In genomic region chr13:76409296-76409695, GRCm38 (mm10) we compare ENCODE assay signal across 23 mouse cellular contexts. TPM values are rescaled to one million over a fixed set of nuclear protein-coding genes. Genes with fewer than 3 reads are reported as not detected.
A peak's percentile ranks its signal among the peaks of the same experiment; 100 is the strongest.
DNase-seq lines count a peak whose midpoint lies in the region; ATAC-seq and TF ChIP-seq lines count a peak whose summit lies in the region.
"Had no signal": no experiment of that assay in that cellular context is flagged by ENCODE, and none has a peak within 500 bp of the region (broad histone marks: within the 10 kb centered on the region; RNA-seq: fewer than 3 reads in every experiment).

No protein-coding gene starts in this region.

- peak; percentile 22 for DNase-seq in liver
- no peak for DNase-seq in liver, postnatal 0 days
- DNase-seq in liver, embryonic 13.5 days: no peak
- no peak for DNase-seq in frontal cortex, postnatal 10 days (ENCODE audit: low spot score in 2 of 2)
- DNase-seq in forebrain, embryonic 14.5 days (ENCODE audit: low spot score): no peak
- no peak for DNase-seq in yolk sac, embryonic 10.5 days (ENCODE audit: low spot score)
- DNase-seq: adrenal gland, postnatal 10 days; cerebellum, adult 11 months; cerebellum, adult 9-11 months; cerebellum, postnatal 36 days; embryo, embryonic 11 days; gastrocnemius, adult 2 months; gastrocnemius, postnatal 25 days; heart, adult 11 months; heart, postnatal 4 days had no signal

- TF ChIP-seq CTCF in liver, postnatal 0 days (IDR thresholded peaks at IDR 0.05; ENCODE audit: low read depth): no peak

- 16% methylated on average over 2 of the region's 2 CpGs for whole genome bisulfite sequencing in liver, postnatal 0 days (ENCODE audit: insufficient replicate concordance)
- 14% methylated on average over 2 of the region's 2 CpGs for WGBS in liver, embryonic 13.5 days (ENCODE audit: insufficient replicate concordance)
- WGBS in forebrain, embryonic 14.5 days: 89% methylated on average over 2 of the region's 2 CpGs

- no peaks in the 10 kb centered on the region for H3K4me1 ChIP-seq in liver, postnatal 0 days (ENCODE audit: insufficient read depth)
- H3K4me1 ChIP-seq in liver, embryonic 13.5 days (replicated peaks): peaks cover 6% of the 10 kb centered on the region; the same call in 1 of the 2 replicates
- H3K4me1 ChIP-seq in forebrain, embryonic 14.5 days (ENCODE audit: control insufficient read depth, insufficient read depth, low read length): no peaks in the 10 kb centered on the region
- H3K4me1 ChIP-seq: embryonic facial prominence, embryonic 15.5 days; heart, embryonic 13.5 days; intestine, embryonic 15.5 days had no signal

- no peak for ATAC-seq in liver, postnatal 0 days
- ATAC-seq in granulocyte monocyte progenitor cell, adult 5-6 weeks (replicated peaks; ENCODE audit: poor library complexity, severe bottlenecking): peak; percentile 52
- ATAC-seq in liver, embryonic 13.5 days (ENCODE audit: low read depth): peak; percentile 39; the same call in 1 of the 2 replicates
- no peak for ATAC-seq in forebrain, embryonic 14.5 days
- ATAC-seq: forebrain, embryonic 16.5 days; intestine, embryonic 15.5 days had no signal

- H3K4me3 ChIP-seq in liver, postnatal 0 days (ENCODE audit: low read depth, low read length): no peak overlapping the region
- no peak overlapping the region for H3K4me3 ChIP-seq in liver, embryonic 13.5 days (replicated peaks)
- no peak overlapping the region for H3K4me3 ChIP-seq in forebrain, embryonic 14.5 days (ENCODE audit: low read depth, low read length)
- H3K4me3 ChIP-seq: embryonic facial prominence, embryonic 15.5 days; erythroblast, embryonic 14.5 days; gastrocnemius, adult 2 months; heart, embryonic 13.5 days; intestine, embryonic 15.5 days had no signal

- no peaks in the 10 kb centered on the region for H3K9me3 ChIP-seq in liver, postnatal 0 days (ENCODE audit: low read length)
- no peaks in the 10 kb centered on the region for H3K9me3 ChIP-seq in liver, embryonic 13.5 days (replicated peaks)
- H3K9me3 ChIP-seq in forebrain, embryonic 14.5 days (replicated peaks; ENCODE audit: control insufficient read depth, low read length): no peaks in the 10 kb centered on the region
- H3K9me3 ChIP-seq: embryonic facial prominence, embryonic 15.5 days; intestine, embryonic 15.5 days had no signal

- no peaks in the 10 kb centered on the region for H3K36me3 ChIP-seq in liver, postnatal 0 days (replicated peaks; ENCODE audit: insufficient read depth, low read length)
- H3K36me3 ChIP-seq in liver, embryonic 13.5 days: no peaks in the 10 kb centered on the region
- H3K36me3 ChIP-seq in forebrain, embryonic 14.5 days (ENCODE audit: control insufficient read depth, insufficient read depth, low read length): no peaks in the 10 kb centered on the region
- H3K36me3 ChIP-seq: embryonic facial prominence, embryonic 15.5 days; heart, embryonic 13.5 days; intestine, embryonic 15.5 days had no signal

- TF ChIP-seq EP300 in liver, postnatal 0 days (IDR thresholded peaks at IDR 0.05; ENCODE audit: low read depth): no peak

- H3K4me2 ChIP-seq in liver, postnatal 0 days (ENCODE audit: low read depth, low read length): no peak overlapping the region
- no peak overlapping the region for H3K4me2 ChIP-seq in liver, embryonic 13.5 days
- no peak overlapping the region for H3K4me2 ChIP-seq in forebrain, embryonic 14.5 days (ENCODE audit: low read length)
- H3K4me2 ChIP-seq: embryonic facial prominence, embryonic 15.5 days; heart, embryonic 13.5 days; hindbrain, embryonic 14.5 days; intestine, embryonic 15.5 days had no signal

- H3K9ac ChIP-seq in liver, postnatal 0 days (replicated peaks): no peak overlapping the region
- no peak overlapping the region for H3K9ac ChIP-seq in liver, embryonic 13.5 days
- H3K9ac ChIP-seq in forebrain, embryonic 14.5 days (ENCODE audit: low read length): no peak overlapping the region
- H3K9ac ChIP-seq: embryonic facial prominence, embryonic 15.5 days; heart, embryonic 13.5 days; hindbrain, embryonic 14.5 days; intestine, embryonic 15.5 days had no signal

- H3K27me3 ChIP-seq in liver, postnatal 0 days (ENCODE audit: insufficient read depth, low read length): no peaks in the 10 kb centered on the region
- H3K27me3 ChIP-seq in liver, embryonic 13.5 days: no peaks in the 10 kb centered on the region
- no peaks in the 10 kb centered on the region for H3K27me3 ChIP-seq in forebrain, embryonic 14.5 days (replicated peaks; ENCODE audit: control insufficient read depth, insufficient read depth, low read length)
- H3K27me3 ChIP-seq: CH12.LX; embryonic facial prominence, embryonic 15.5 days; heart, embryonic 13.5 days; intestine, embryonic 15.5 days had no signal

- H3K27ac ChIP-seq in liver, postnatal 0 days (ENCODE audit: low read depth): no peak overlapping the region
- no peak overlapping the region for H3K27ac ChIP-seq in liver, embryonic 13.5 days
- H3K27ac ChIP-seq in forebrain, embryonic 14.5 days (ENCODE audit: low read depth, low read length): no peak overlapping the region
- H3K27ac ChIP-seq: embryonic facial prominence, embryonic 15.5 days; gastrocnemius, adult 2 months; heart, embryonic 13.5 days; hindbrain, embryonic 14.5 days; intestine, embryonic 15.5 days had no signal

RNA-seq across cellular contexts. Expression of gene Mctp1, which starts 25.0 kb away (rescaled TPM):
- polyA plus RNA-seq in liver, postnatal 0 days (2015; fragmentation: Nextera tagmentation; extraction: Ambion mirVana): 2.3 and 2.6 TPM in 2 replicates
- total RNA-seq in granulocyte monocyte progenitor cell, adult 5-6 weeks (2014; fragmentation: Nextera tagmentation): 42.4 and 50.0 TPM in 2 replicates
- 70.2 and 82.8 TPM in 2 replicates for total RNA-seq in granulocyte monocyte progenitor cell, adult 5-6 weeks (2017)
- polyA plus RNA-seq in liver, embryonic 13.5 days (2015; fragmentation: Nextera tagmentation; extraction: Ambion mirVana): 1.4 and 1.7 TPM in 2 replicates
- polyA plus RNA-seq in forebrain, embryonic 14.5 days (2014; fragmentation: Nextera tagmentation; extraction: Ambion mirVana): 4.0 and 4.8 TPM in 2 replicates
- polyA plus RNA-seq: erythroblast, embryonic 14.5 days had no signal

Comparison
In these comparisons a context has a peak if more than half of its experiments do, and no peak if none do; other contexts are left out.
1. ATAC-seq: peak in granulocyte monocyte progenitor cell, adult 5-6 weeks (single experiment) and liver, embryonic 13.5 days (single experiment); none in liver, postnatal 0 days (single experiment) and forebrain, embryonic 14.5 days (single experiment).